Mouse (Mus musculus) intestine, embryonic 14.5 days (tissue): ENCODE results near the gene Gnat3. TPM values are rescaled to one million over a fixed set of nuclear protein-coding genes. Genes with fewer than 3 reads are reported as not detected.

Source experiments
- ATAC-seq: fragments of 200-750 bp; cut with Nextera tagmentation; replicated peaks from 2 replicates; pipeline ENCODE4 v1.8.0; 2017; ENCODE audit warnings: low read depth, moderate number of reproducible peaks, moderate TSS enrichment, moderate library complexity; ENCODE audit not compliant: low FRiP score, low TSS enrichment
- DNase-seq: peaks from one replicate; pipeline ENCODE4 v3.0.0-alpha.2; 2018; ENCODE audit warnings: low spot score
- H3K27ac ChIP-seq: fragments of 300-500 bp; sonication (generic); 2 replicates; pipeline ENCODE4 v1.5.1; 2014; ENCODE audit warnings: low read depth, mild to moderate bottlenecking, control low read depth
- H3K27me3 ChIP-seq: fragments of 300-500 bp; sonication (generic); replicated peaks from 2 replicates; pipeline ENCODE4 v1.6.1; 2014; ENCODE audit warnings: low read length, control low read depth; ENCODE audit not compliant: control insufficient read depth, insufficient read depth
- H3K36me3 ChIP-seq: fragments of 300-500 bp; sonication (generic); 2 replicates; pipeline ENCODE4 v1.6.1; 2014; ENCODE audit warnings: low read length, control low read depth; ENCODE audit not compliant: control insufficient read depth, insufficient read depth
- H3K4me1 ChIP-seq: fragments of 300-500 bp; sonication (generic); replicated peaks from 2 replicates; pipeline ENCODE4 v1.6.1; 2014; ENCODE audit warnings: low read length, control low read depth, mixed read lengths; ENCODE audit not compliant: control insufficient read depth, insufficient read depth
- H3K4me2 ChIP-seq: fragments of 300-500 bp; sonication (generic); 2 replicates; pipeline ENCODE4 v1.6.1; 2014; ENCODE audit warnings: low read length
- H3K4me3 ChIP-seq: fragments of 300-500 bp; sonication (generic); 2 replicates; pipeline ENCODE4 v1.5.1; 2014; ENCODE audit warnings: low read depth, low read length, control low read depth, mixed read lengths
- H3K9ac ChIP-seq: fragments of 300-500 bp; sonication (generic); 2 replicates; pipeline ENCODE4 v1.6.1; 2014; ENCODE audit warnings: mild to moderate bottlenecking, low read length
- H3K9me3 ChIP-seq: fragments of 300-500 bp; sonication (generic); 2 replicates; pipeline ENCODE4 v1.6.1; 2016; ENCODE audit warnings: low read length, control low read depth; ENCODE audit not compliant: control insufficient read depth
- WGBS: fragments of 180-500 bp; shearing (Covaris S2); extraction: QIAGEN DNeasy Blood & Tissue Kit; methylation state at CpG from one replicate; pipeline ENCODE4 v1.1.7; 2014; 5-methylcytosine and 5-hydroxymethylcytosine counted together
- polyA plus RNA-seq: library from polyadenylated mRNA; unstranded; fragments of >200 nt; fragmentation: Nextera tagmentation; extraction: Ambion mirVana; gene quantifications from 2 replicates; pipeline ENCODE4 v1.2.1, GENCODE M21; 2014

Gnat3 gene
- polyA plus RNA-seq, 1 experiment from 2014 or later = not detected

DNA sequence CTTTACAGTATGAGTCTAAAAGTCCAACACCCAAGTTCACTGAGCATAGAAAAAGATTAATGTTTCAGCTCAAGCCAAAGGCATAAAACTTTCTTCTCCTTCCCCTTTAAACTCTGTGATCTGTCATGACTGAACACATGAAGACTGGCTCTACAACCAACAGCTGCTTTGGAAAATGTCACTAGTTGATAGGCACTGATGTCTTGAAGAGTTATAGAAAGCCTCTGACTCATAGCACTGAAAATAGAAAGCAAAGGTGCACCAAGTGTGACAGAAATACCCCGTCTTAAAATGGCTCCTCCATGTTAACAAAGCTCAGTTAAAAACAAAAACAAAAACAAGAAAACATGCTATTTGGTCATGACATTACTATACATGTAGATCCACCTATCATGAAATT, 5.9 kb upstream of the Gnat3 start:
- WGBS = 80% methylated on average over 1 of the region's 1 CpGs

DNA sequence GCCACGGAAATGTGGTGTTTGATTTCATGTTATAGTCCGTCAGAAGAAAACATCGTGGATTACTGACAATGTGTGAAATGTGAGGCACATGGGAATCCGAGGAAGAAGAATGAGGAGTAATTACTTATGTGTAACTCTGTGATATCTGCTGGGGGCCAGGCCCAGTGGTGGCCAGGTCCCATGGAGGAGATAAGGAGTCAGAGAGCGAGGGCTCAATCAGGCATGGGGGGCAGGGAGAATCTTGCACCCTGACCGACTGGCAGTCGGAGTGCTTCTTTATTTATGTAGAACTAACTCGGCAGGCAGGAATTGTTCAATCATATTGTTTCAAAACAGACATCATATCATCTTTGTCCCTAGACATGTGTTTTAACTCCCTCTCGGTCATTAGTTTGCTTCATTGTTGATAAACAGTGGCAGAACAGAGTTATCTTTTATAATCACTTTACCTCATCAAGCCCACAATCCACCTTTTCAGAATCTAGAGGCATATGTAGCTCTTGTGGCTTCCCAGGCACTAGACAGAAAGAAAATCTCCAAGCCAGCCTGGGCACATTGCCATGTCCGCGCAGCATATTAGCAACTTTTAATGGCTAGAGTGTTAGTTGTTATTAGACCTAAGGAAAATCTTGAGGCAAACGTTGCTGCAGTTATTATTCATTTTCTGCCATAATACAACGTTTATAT, 7.5 kb downstream of the Gnat3 start:
- Histone ChIP-seq H3K9me3 (no peaks in the 10 kb centered on the region), H3K4me1 (no peaks in the 10 kb centered on the region), H3K36me3 (no peaks in the 10 kb centered on the region), H3K9ac (no peak overlapping the region), H3K4me2 (no peak overlapping the region), H3K4me3 (no peak overlapping the region), H3K27me3 (no peaks in the 10 kb centered on the region), H3K27ac (no peak overlapping the region)
- DNase-seq (no peak), ATAC-seq (no peak)
- WGBS = 56% methylated on average over 13 of the region's 13 CpGs

More for the DNA sequence above, 5.9 kb upstream of the Gnat3 start:
- H3K9ac ChIP-seq = no peak overlapping the region
- no peak overlapping the region for H3K4me2 ChIP-seq
- DNase-seq (no peak), ATAC-seq (no peak)
- no peaks in the 10 kb centered on the region for H3K27me3 ChIP-seq
- no peak overlapping the region for H3K4me3 ChIP-seq
- no peak overlapping the region for H3K27ac ChIP-seq
- H3K9me3 ChIP-seq = no peaks in the 10 kb centered on the region
- H3K36me3 ChIP-seq = no peaks in the 10 kb centered on the region
- no peaks in the 10 kb centered on the region for H3K4me1 ChIP-seq

DNA sequence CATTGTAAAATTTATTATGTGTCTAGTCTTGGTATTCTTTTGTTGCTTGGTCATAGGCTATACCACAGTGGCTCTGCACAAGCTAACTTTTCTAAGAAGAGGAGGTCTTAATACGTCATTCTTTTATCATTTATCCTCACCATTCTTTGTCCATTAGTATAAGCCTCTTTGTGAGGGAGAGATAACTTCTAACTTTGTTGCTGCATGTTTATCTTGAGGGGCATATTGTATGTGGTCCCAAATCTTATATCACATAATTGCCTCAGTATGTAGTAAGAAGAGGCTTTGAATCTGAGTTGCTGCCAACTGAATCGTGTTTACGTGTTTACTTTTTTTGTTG, 8.0 kb downstream of the Gnat3 start:
- 84% methylated on average over 3 of the region's 3 CpGs for WGBS
- no peak overlapping the region for H3K9ac ChIP-seq
- no peak overlapping the region for H3K27ac ChIP-seq
- H3K9me3 ChIP-seq = no peaks in the 10 kb centered on the region
- H3K4me2 ChIP-seq = no peak overlapping the region
- no peaks in the 10 kb centered on the region for H3K27me3 ChIP-seq
- no peaks in the 10 kb centered on the region for H3K4me1 ChIP-seq
- DNase-seq (no peak), ATAC-seq (no peak)
- no peak overlapping the region for H3K4me3 ChIP-seq
- no peaks in the 10 kb centered on the region for H3K36me3 ChIP-seq

DNA sequence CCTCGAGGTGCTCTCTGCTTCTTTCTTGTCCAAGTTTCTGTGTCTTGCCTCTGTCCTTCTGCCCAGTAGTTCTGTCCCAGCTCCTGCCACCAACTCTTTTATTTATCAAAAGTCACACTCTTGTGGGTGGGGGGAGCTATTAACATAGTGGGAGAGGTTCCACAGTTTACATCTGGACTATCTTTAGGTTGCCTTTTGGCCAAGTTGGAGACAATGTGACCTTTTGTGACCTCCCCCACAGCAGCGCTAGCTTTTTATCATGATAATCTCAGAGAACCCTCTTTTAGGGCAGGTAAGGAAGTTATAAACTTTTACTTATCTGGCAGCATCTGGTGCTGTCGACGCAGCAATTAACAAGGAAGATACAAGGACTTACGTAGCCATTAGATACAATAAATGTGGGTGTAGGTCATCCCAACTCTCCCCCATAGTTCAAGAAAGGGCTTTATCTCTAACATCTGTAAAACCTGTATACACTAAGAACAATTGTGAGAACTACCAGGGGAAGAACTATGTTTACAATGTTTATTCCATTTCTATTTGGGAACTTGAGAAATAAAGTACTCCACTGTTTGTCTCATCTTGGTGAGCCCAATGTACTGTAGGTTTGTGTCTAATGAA, 18.3 kb downstream of the Gnat3 start:
- DNase-seq (no peak), ATAC-seq (no peak)
- 37% methylated on average over 5 of the region's 5 CpGs for WGBS
- Histone ChIP-seq H3K9me3 (no peaks in the 10 kb centered on the region), H3K27me3 (no peaks in the 10 kb centered on the region), H3K9ac (no peak overlapping the region), H3K4me1 (no peaks in the 10 kb centered on the region), H3K27ac (no peak overlapping the region), H3K36me3 (no peaks in the 10 kb centered on the region), H3K4me2 (no peak overlapping the region), H3K4me3 (no peak overlapping the region)

DNA sequence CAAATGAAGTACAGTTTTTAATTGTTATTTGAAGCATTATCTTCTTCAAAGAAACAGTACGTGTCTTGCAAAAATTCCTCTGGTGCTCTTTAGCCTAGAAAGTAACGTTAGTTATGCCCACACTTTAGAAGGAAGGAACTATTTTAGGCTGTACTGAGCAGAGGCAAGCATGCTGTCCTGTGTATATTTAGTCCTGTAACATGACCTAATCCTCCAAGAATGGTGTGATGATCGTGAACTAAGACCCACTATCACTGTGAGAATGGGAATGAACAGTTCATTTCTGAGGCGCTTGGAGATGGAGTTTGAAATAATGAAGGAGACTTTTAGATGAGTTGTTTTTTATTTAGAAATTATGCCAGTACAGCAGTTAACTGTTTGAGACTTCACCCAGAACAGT, 20.4 kb downstream of the Gnat3 start:
- Histone ChIP-seq H3K27me3 (no peaks in the 10 kb centered on the region), H3K9ac (no peak overlapping the region), H3K4me2 (no peak overlapping the region), H3K9me3 (no peaks in the 10 kb centered on the region), H3K27ac (no peak overlapping the region), H3K36me3 (no peaks in the 10 kb centered on the region), H3K4me1 (no peaks in the 10 kb centered on the region), H3K4me3 (no peak overlapping the region)
- no peak for DNase-seq
- ATAC-seq = no peak
- WGBS = 31% methylated on average over 4 of the region's 4 CpGs

DNA sequence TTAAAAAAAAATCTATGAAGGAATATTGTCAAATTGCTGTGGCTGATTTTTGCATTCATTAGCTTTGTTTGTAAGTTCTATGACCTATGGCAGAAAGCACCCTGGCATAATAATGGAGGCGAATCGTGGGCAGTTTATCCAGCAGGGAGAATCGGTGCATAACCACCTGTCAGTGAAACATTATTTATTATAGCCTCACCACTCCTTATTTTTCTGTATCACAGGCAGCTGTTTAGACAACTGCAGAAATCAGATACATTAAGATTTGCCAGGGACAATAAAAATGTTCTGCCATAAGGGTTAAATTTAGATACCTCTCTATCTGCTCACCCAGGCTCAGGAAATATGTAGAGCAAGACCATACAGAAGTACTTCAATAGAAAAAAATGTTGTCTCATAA, 22.2 kb downstream of the Gnat3 start:
- DNase-seq (no peak), ATAC-seq (no peak)
- H3K36me3 ChIP-seq = no peaks in the 10 kb centered on the region
- no peak overlapping the region for H3K27ac ChIP-seq
- WGBS = 63% methylated on average over 3 of the region's 3 CpGs
- H3K4me3 ChIP-seq = no peak overlapping the region
- H3K9me3 ChIP-seq = no peaks in the 10 kb centered on the region
- H3K4me2 ChIP-seq = no peak overlapping the region
- H3K27me3 ChIP-seq = no peaks in the 10 kb centered on the region
- no peak overlapping the region for H3K9ac ChIP-seq
- H3K4me1 ChIP-seq = no peaks in the 10 kb centered on the region

DNA sequence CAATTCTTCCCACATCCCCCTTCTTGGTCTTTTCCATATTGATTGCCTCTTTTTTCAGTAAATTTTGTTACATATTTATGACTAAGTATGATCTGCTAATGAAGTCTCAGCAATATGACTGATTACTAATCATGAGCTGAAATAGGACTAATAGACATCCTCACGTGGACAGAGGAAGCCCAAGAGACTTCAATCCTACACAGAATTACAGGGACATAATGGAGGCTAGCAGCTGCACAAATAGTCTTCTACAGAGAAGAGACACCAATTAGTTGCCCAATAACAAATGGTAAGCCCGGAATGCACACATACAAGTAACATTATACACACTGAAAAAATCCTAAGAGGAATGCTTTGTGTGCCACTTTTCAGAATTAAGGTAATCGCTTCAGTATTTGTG, 24.3 kb downstream of the Gnat3 start:
- Histone ChIP-seq H3K9ac (no peak overlapping the region), H3K27me3 (no peaks in the 10 kb centered on the region), H3K4me3 (no peak overlapping the region), H3K36me3 (no peaks in the 10 kb centered on the region), H3K4me2 (no peak overlapping the region), H3K27ac (no peak overlapping the region), H3K9me3 (no peaks in the 10 kb centered on the region), H3K4me1 (no peaks in the 10 kb centered on the region)
- no peak for ATAC-seq
- DNase-seq = no peak
- WGBS = 76% methylated on average over 3 of the region's 3 CpGs

DNA sequence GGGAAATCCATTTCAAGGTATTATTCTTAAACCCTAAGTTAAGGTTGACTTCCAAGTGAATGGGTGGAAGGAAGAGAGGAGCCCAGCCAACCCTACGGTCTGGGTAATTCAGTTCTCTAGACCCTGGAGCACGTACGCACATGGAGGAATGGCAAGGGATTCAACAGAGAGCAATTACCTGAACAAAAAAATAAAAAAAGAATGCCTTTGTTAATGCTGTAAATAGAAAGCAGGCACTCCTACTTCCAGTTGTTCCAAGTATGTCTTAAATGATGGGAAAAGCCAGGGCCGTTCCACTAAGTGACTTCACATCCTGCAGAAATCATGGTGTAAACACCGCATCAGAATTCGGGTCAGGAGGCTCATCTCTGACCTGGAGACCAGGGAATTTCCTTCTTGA, 28.3 kb downstream of the Gnat3 start:
- no peaks in the 10 kb centered on the region for H3K4me1 ChIP-seq
- no peak overlapping the region for H3K27ac ChIP-seq
- H3K9me3 ChIP-seq = no peaks in the 10 kb centered on the region
- DNase-seq = no peak
- H3K9ac ChIP-seq = no peak overlapping the region
- H3K4me2 ChIP-seq = no peak overlapping the region
- no peak for ATAC-seq
- H3K27me3 ChIP-seq = no peaks in the 10 kb centered on the region
- WGBS = 80% methylated on average over 6 of the region's 6 CpGs
- H3K36me3 ChIP-seq = no peaks in the 10 kb centered on the region
- no peak overlapping the region for H3K4me3 ChIP-seq

DNA sequence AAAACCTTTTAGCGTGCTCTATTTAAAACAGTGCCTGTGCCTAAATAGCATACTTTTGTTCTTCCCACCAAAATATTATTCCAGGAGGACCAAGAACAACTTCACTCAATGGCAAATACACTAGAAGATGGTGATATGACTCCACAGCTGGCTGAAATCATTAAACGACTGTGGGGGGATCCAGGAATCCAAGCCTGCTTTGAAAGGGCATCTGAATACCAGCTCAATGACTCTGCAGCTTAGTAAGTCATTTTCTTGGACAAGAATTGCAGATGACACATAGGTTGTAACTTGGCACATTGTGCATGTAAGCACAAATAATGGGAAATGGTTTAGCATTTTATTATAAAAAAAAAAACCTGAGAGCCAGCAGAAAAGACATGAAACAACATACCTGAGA, 37.2 kb downstream of the Gnat3 start:
- ATAC-seq (no peak), DNase-seq (no peak)
- no peak overlapping the region for H3K4me3 ChIP-seq
- no peaks in the 10 kb centered on the region for H3K4me1 ChIP-seq
- H3K27ac ChIP-seq = no peak overlapping the region
- H3K4me2 ChIP-seq = no peak overlapping the region
- no peaks in the 10 kb centered on the region for H3K27me3 ChIP-seq
- H3K9ac ChIP-seq = no peak overlapping the region
- no peaks in the 10 kb centered on the region for H3K36me3 ChIP-seq
- H3K9me3 ChIP-seq = no peaks in the 10 kb centered on the region
- WGBS = 64% methylated on average over 2 of the region's 2 CpGs
